18 mouse cellular contexts compared by ENCODE assay signal in genomic region chr2:167972146-167972545, GRCm38 (mm10). TPM values are rescaled to one million over a fixed set of nuclear protein-coding genes. Genes with fewer than 3 reads are reported as not detected.
A peak's percentile ranks its signal among the peaks of the same experiment; 100 is the strongest.
DNase-seq lines count a peak whose midpoint lies in the region; ATAC-seq and TF ChIP-seq lines count a peak whose summit lies in the region.
"Had no signal": no experiment of that assay in that cellular context is flagged by ENCODE, and none has a peak within 500 bp of the region (broad histone marks: within the 10 kb centered on the region; RNA-seq: fewer than 3 reads in every experiment).

No protein-coding gene starts in this region.

- 34% methylated on average over 5 of the region's 5 CpGs for WGBS in heart, embryonic 13.5 days
- WGBS in lung, embryonic 14.5 days: 38% methylated on average over 5 of the region's 5 CpGs
- 56% methylated on average over 4 of the region's 5 CpGs for WGBS in liver, embryonic 12.5 days (ENCODE audit: insufficient replicate concordance)
- 41% methylated on average over 5 of the region's 5 CpGs for WGBS in stomach, embryonic 14.5 days

- H3K9me3 ChIP-seq in heart, embryonic 13.5 days: no peaks in the 10 kb centered on the region
- H3K9me3 ChIP-seq in lung, embryonic 14.5 days (ENCODE audit: low read depth, low read length): no peaks in the 10 kb centered on the region
- no peaks in the 10 kb centered on the region for H3K9me3 ChIP-seq in liver, embryonic 12.5 days (replicated peaks)
- no peaks in the 10 kb centered on the region for H3K9me3 ChIP-seq in stomach, embryonic 14.5 days (ENCODE audit: control insufficient read depth, low read depth, low read length)
- H3K9me3 ChIP-seq: hindbrain, embryonic 12.5 days; kidney, embryonic 15.5 days; limb, embryonic 15.5 days had no signal

- peaks cover 41% of the 10 kb centered on the region for H3K4me1 ChIP-seq in heart, embryonic 13.5 days
- H3K4me1 ChIP-seq in lung, embryonic 14.5 days (ENCODE audit: insufficient read depth): peaks cover 8% of the 10 kb centered on the region
- H3K4me1 ChIP-seq in liver, embryonic 12.5 days: peaks cover 29% of the 10 kb centered on the region
- H3K4me1 ChIP-seq in stomach, embryonic 14.5 days (ENCODE audit: control insufficient read depth, insufficient read depth, low read length): no peaks in the 10 kb centered on the region
- H3K4me1 ChIP-seq: hindbrain, embryonic 12.5 days; kidney, embryonic 15.5 days; limb, embryonic 15.5 days had no signal

- H3K4me3 ChIP-seq in heart, embryonic 13.5 days: no peak overlapping the region
- H3K4me3 ChIP-seq in lung, embryonic 14.5 days (ENCODE audit: low read depth, low read length): no peak overlapping the region
- H3K4me3 ChIP-seq in liver, embryonic 12.5 days: no peak overlapping the region
- H3K4me3 ChIP-seq in stomach, embryonic 14.5 days (ENCODE audit: low read depth, low read length): no peak overlapping the region
- H3K4me3 ChIP-seq: hindbrain, embryonic 12.5 days; kidney, embryonic 15.5 days; limb, embryonic 15.5 days had no signal

- no peak for TF ChIP-seq CTCF in lung, embryonic 14.5 days (IDR thresholded peaks at IDR 0.05; ENCODE audit: low read depth)

- no peaks in the 10 kb centered on the region for H3K27me3 ChIP-seq in heart, embryonic 13.5 days (replicated peaks)
- no peaks in the 10 kb centered on the region for H3K27me3 ChIP-seq in lung, embryonic 14.5 days (ENCODE audit: insufficient read depth, low read length)
- H3K27me3 ChIP-seq in liver, embryonic 12.5 days (replicated peaks): no peaks in the 10 kb centered on the region
- no peaks in the 10 kb centered on the region for H3K27me3 ChIP-seq in stomach, embryonic 14.5 days (ENCODE audit: control insufficient read depth, insufficient read depth, low read length)
- H3K27me3 ChIP-seq: hindbrain, embryonic 12.5 days; kidney, embryonic 15.5 days; limb, embryonic 15.5 days had no signal

- ATAC-seq in heart, embryonic 13.5 days (ENCODE audit: extremely low read depth, insufficient number of reproducible peaks, low FRiP score, low TSS enrichment): no peak
- ATAC-seq in lung, embryonic 14.5 days (ENCODE audit: insufficient read depth): no peak
- no peak for ATAC-seq in liver, embryonic 12.5 days
- no peak for ATAC-seq in stomach, embryonic 14.5 days (ENCODE audit: insufficient number of reproducible peaks, insufficient read depth, low FRiP score, low read depth)
- ATAC-seq: forebrain, postnatal 0 days; inflammation-experienced regulatory T-cells, adult 6 months; midbrain, embryonic 16.5 days had no signal

- peak overlapping the region; percentile 52; the same call in 1 of the 2 replicates for H3K9ac ChIP-seq in heart, embryonic 13.5 days
- peak overlapping the region; percentile 4; the same call in 1 of the 2 replicates for H3K9ac ChIP-seq in lung, embryonic 14.5 days
- H3K9ac ChIP-seq in liver, embryonic 12.5 days: no peak overlapping the region
- H3K9ac ChIP-seq in stomach, embryonic 14.5 days (replicated peaks; ENCODE audit: low read depth, low read length): no peak overlapping the region
- H3K9ac ChIP-seq: forebrain, postnatal 0 days; hindbrain, embryonic 12.5 days; kidney, embryonic 15.5 days; limb, embryonic 15.5 days had no signal

- H3K4me2 ChIP-seq in heart, embryonic 13.5 days: no peak overlapping the region
- H3K4me2 ChIP-seq in lung, embryonic 14.5 days: no peak overlapping the region
- H3K4me2 ChIP-seq in liver, embryonic 12.5 days: no peak overlapping the region
- no peak overlapping the region for H3K4me2 ChIP-seq in stomach, embryonic 14.5 days (replicated peaks; ENCODE audit: low read depth, low read length)
- H3K4me2 ChIP-seq: hindbrain, embryonic 12.5 days; kidney, embryonic 15.5 days; limb, embryonic 15.5 days had no signal

- no peak for DNase-seq in heart, adult 9 months (ENCODE audit: low spot score in 2 of 2)
- DNase-seq in lung, embryonic 14.5 days: no peak
- DNase-seq in lung, adult 18-20 months: no peak
- DNase-seq in adrenal gland, adult 8-10 months: no peak
- DNase-seq: adrenal gland, postnatal 36 days; cerebellum, adult 2 months; forebrain, postnatal 0 days; layer of hippocampus, postnatal 36 days; thymus, postnatal 4 days had no signal

- H3K36me3 ChIP-seq in heart, embryonic 13.5 days: peaks cover 93% of the 10 kb centered on the region
- peaks cover 85% of the 10 kb centered on the region for H3K36me3 ChIP-seq in lung, embryonic 14.5 days (ENCODE audit: insufficient read depth)
- H3K36me3 ChIP-seq in liver, embryonic 12.5 days: peaks cover 97% of the 10 kb centered on the region
- peaks cover 45% of the 10 kb centered on the region for H3K36me3 ChIP-seq in stomach, embryonic 14.5 days (ENCODE audit: control insufficient read depth, insufficient read depth, low read length)

- peak overlapping the region; percentile 69 for H3K27ac ChIP-seq in heart, embryonic 13.5 days (replicated peaks)
- peak overlapping the region; percentile 82 for H3K27ac ChIP-seq in lung, embryonic 14.5 days (ENCODE audit: low read depth)
- peak overlapping the region; percentile 3; the same call in 1 of the 2 replicates for H3K27ac ChIP-seq in liver, embryonic 12.5 days
- 0 out of 2 replicates have a peak overlapping the region, but pooled peaks have one; percentile 27 for H3K27ac ChIP-seq in stomach, embryonic 14.5 days (ENCODE audit: low read length)
- H3K27ac ChIP-seq: hindbrain, embryonic 12.5 days; kidney, embryonic 15.5 days; limb, embryonic 15.5 days had no signal

RNA-seq across cellular contexts. Expression of gene Ripor3, which starts 38.3 kb away (rescaled TPM):
- 0.67 and 1.2 TPM in 2 replicates for polyA plus RNA-seq in heart, embryonic 13.5 days (2015; fragmentation: Nextera tagmentation; extraction: Ambion mirVana)
- 2.0 and 2.2 TPM in 2 replicates for polyA plus RNA-seq in lung, embryonic 14.5 days (2014; fragmentation: Nextera tagmentation; extraction: Ambion mirVana)
- polyA plus RNA-seq in liver, embryonic 12.5 days (2016; fragmentation: Nextera tagmentation; extraction: Ambion mirVana): 2.4 and 2.9 TPM in 2 replicates
- polyA plus RNA-seq in stomach, embryonic 14.5 days (2014; fragmentation: Nextera tagmentation; extraction: Ambion mirVana): 4.2 and 4.3 TPM in 2 replicates
- 1 to 10 TPM; 1.5 to 4.4 (median 3.3) TPM for total RNA-seq in adrenal gland, adult 8-10 months (2022)
- total RNA-seq: granulocyte monocyte progenitor cell, adult 5-6 weeks had no signal

RNA-seq across cellular contexts. Expression of gene Ptpn1, which starts 40.3 kb away (rescaled TPM):
- polyA plus RNA-seq in heart, embryonic 13.5 days (2015; fragmentation: Nextera tagmentation; extraction: Ambion mirVana): 42.1 and 47.2 TPM in 2 replicates
- 59.3 and 61.3 TPM in 2 replicates for polyA plus RNA-seq in lung, embryonic 14.5 days (2014; fragmentation: Nextera tagmentation; extraction: Ambion mirVana)
- 38.4 and 39.2 TPM in 2 replicates for polyA plus RNA-seq in liver, embryonic 12.5 days (2016; fragmentation: Nextera tagmentation; extraction: Ambion mirVana)
- 41.0 and 42.7 TPM in 2 replicates for polyA plus RNA-seq in stomach, embryonic 14.5 days (2014; fragmentation: Nextera tagmentation; extraction: Ambion mirVana)
- 10 to 100 TPM; 56.1 to 70.3 (median 60.7) TPM for total RNA-seq in adrenal gland, adult 8-10 months (2022)

Comparison
In these comparisons a context has a peak if more than half of its experiments do, and no peak if none do; other contexts are left out.
1. H3K27ac ChIP-seq: peak in every context shown above with its lines; median percentile 82 in lung, embryonic 14.5 days; 69 in heart, embryonic 13.5 days; 27 in stomach, embryonic 14.5 days; 3 in liver, embryonic 12.5 days.
2. H3K9ac ChIP-seq: peak in heart, embryonic 13.5 days (single experiment) and lung, embryonic 14.5 days (single experiment); none in liver, embryonic 12.5 days (single experiment) and stomach, embryonic 14.5 days (single experiment).